Mouse (Mus musculus) spleen, adult 2 months (tissue): ENCODE data around the gene Aspg. TPM values are rescaled to one million over a fixed set of nuclear protein-coding genes. Genes with fewer than 3 reads are reported as not detected.

Experiments used
- DNase-seq, 2 experiments: peaks; one replicate each; pipeline versions ENCODE4 v3.0.0 to v3.0.0-alpha.2; 2012 to 2021; ENCODE audit warnings: low spot score in 2 of 2, low read depth in 1 of 2
- H3K27ac ChIP-seq: fragments of 200-500 bp; 2 replicates; pipeline ENCODE4 v1.5.1; 2012; ENCODE audit warnings: low read length, inconsistent platforms; ENCODE audit not compliant: insufficient read depth
- H3K27me3 ChIP-seq: fragments of 200-500 bp; 2 replicates; pipeline ENCODE4 v1.6.1; 2012; ENCODE audit warnings: mild to moderate bottlenecking, moderate library complexity, low read length, inconsistent platforms; ENCODE audit not compliant: control insufficient read depth, insufficient read depth
- H3K36me3 ChIP-seq: fragments of 200-500 bp; 2 replicates; pipeline ENCODE4 v1.6.1; 2012; ENCODE audit warnings: mild to moderate bottlenecking, low read length, inconsistent platforms; ENCODE audit not compliant: control insufficient read depth, insufficient read depth
- H3K4me1 ChIP-seq: fragments of 200-500 bp; 2 replicates; pipeline ENCODE4 v1.6.1; 2011; ENCODE audit warnings: inconsistent platforms; ENCODE audit not compliant: control insufficient read depth, insufficient read depth, insufficient read length
- H3K4me3 ChIP-seq: fragments of 200-500 bp; 2 replicates; pipeline ENCODE4 v1.5.1; 2011; ENCODE audit warnings: mild to moderate bottlenecking, inconsistent platforms; ENCODE audit not compliant: insufficient read depth, insufficient read length; ENCODE audit errors: extremely low read depth
- CTCF ChIP-seq: fragments of 200-500 bp; IDR thresholded peaks from 2 replicates; pipeline ENCODE4 v1.5.1; 2011; ENCODE audit warnings: mild to moderate bottlenecking, inconsistent platforms; ENCODE audit not compliant: insufficient read depth, insufficient read length, insufficient replicate concordance; ENCODE audit errors: extremely low read depth
- POLR2A ChIP-seq: fragments of 200-500 bp; IDR thresholded peaks from 2 replicates; pipeline ENCODE4 v1.6.1; 2011; ENCODE audit warnings: low read depth, low read length, inconsistent platforms
- WGBS: fragments of 180-500 bp; shearing (Covaris S2); methylation state at CpG from one replicate; pipeline ENCODE4 v1.1.7; 2018; 5-methylcytosine and 5-hydroxymethylcytosine counted together
- polyA plus RNA-seq: library from polyadenylated mRNA; depleted of rRNA; stranded (reverse); fragments of >200 nt; gene quantifications from 2 replicates; pipeline ENCODE4 v1.2.3, GENCODE M21; 2012

Gene Aspg
- polyA plus RNA-seq, 1 experiment: 0.54 TPM

DNA sequence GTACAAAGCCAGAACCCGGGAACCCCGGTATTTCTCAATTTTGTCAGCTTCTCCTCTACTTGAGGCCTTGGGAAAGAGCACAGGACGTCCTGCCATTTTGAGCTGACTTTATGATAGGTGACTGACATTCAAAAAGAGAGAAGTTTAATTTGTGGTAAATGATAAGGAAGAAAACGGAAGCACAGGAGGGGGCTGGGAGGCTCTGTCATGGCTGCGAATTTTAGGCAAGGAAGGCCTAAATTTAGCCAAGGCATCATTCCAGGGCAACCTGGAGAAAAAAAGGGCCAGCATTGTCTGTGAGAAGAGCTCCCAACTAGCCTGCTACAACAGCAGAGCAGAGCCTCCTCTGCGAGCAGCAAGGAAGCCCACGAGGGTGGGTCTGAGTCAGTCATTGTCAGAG, 34.3 kb downstream of the Aspg start:
- Histone ChIP-seq H3K36me3 (no peaks in the 10 kb centered on the region), H3K27ac (no peak overlapping the region), H3K4me1 (no peaks in the 10 kb centered on the region), H3K27me3 (peaks cover 19% of the 10 kb centered on the region), H3K4me3 (no peak overlapping the region)
- 31% methylated on average over 7 of the region's 7 CpGs for WGBS
- no peak for TF ChIP-seq CTCF
- no peak for DNase-seq

GRCm38 (mm10) chr12:112141300-112141699, 34.8 kb downstream of the Aspg start:
- 8% methylated on average over 6 of the region's 6 CpGs for WGBS
- Histone ChIP-seq H3K36me3 (no peaks in the 10 kb centered on the region), H3K27me3 (peaks cover 24% of the 10 kb centered on the region), H3K27ac (no peak overlapping the region), H3K4me3 (no peak overlapping the region), H3K4me1 (peaks cover 3% of the 10 kb centered on the region; the same call in 1 of the 2 replicates)
- no peak for TF ChIP-seq CTCF
- no peak for TF ChIP-seq POLR2A
- DNase-seq: no peak

DNA sequence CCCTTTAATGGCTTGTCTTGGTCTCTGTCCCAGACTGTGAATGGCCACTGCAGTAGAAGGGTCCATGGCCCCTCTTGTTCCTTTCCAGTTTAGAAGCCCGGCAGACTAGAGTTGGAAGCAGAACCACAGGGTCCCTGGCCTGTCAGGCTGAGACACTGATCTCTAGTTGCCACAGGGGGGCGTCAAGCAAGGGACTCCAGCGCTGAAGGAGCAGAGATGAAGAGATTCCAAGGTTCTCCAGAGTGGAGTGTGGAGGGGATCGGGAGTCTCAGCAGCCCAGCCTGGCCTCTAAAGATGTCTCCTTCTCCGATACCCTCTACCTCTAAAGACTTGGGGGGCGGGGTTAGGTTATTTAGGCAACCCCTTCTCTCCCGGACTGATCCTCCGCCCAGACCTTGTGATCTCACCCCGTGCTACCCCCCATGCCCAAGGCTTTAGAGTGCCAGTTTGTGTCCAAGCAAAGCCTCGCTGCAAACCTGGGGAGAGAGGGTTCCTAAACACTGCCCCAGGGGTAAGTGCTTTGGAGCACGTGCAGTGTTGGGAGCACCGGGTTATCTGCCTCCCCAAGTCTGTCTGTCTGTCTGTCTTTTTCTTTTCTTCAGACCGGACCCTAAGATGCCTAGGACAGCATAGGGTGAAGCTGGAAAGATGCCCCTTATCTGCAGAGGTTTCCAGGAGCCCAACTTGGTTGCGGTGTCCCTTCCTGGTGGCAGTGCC, 36.8 kb downstream of the Aspg start:
- no peak for DNase-seq
- WGBS: 11% methylated on average over 14 of the region's 14 CpGs
- TF ChIP-seq POLR2A (no peak), CTCF (no peak)
- peaks cover 28% of the 10 kb centered on the region for H3K27me3 ChIP-seq
- no peak overlapping the region for H3K4me3 ChIP-seq
- H3K27ac ChIP-seq: no peak overlapping the region
- no peaks in the 10 kb centered on the region for H3K36me3 ChIP-seq
- peaks cover 4% of the 10 kb centered on the region; the same call in 1 of the 2 replicates for H3K4me1 ChIP-seq

- peaks cover 28% of the 10 kb centered on the region for H3K27me3 ChIP-seq
- TF ChIP-seq POLR2A: no peak
- TF ChIP-seq CTCF: no peak
Observed at GRCm38 (mm10) chr12:112143833-112144201, 37.3 kb downstream of the Aspg start.

GRCm38 (mm10) chr12:112144377-112145115, 38.1 kb downstream of the Aspg start:
- no peak for TF ChIP-seq CTCF
- no peak for TF ChIP-seq POLR2A
- no peak overlapping the region for H3K27ac ChIP-seq
- no peak for DNase-seq
- peaks cover 4% of the 10 kb centered on the region; the same call in 1 of the 2 replicates for H3K4me1 ChIP-seq
- H3K27me3 ChIP-seq: peaks cover 28% of the 10 kb centered on the region
- H3K4me3 ChIP-seq: no peak overlapping the region
- H3K36me3 ChIP-seq: no peaks in the 10 kb centered on the region
- WGBS: 7% methylated on average over 46 of the region's 46 CpGs

More at GRCm38 (mm10) chr12:112143833-112144201, 37.3 kb downstream of the Aspg start:
- WGBS: 4% methylated on average over 52 of the region's 52 CpGs
- Histone ChIP-seq H3K4me3 (no peak overlapping the region), H3K36me3 (no peaks in the 10 kb centered on the region), H3K27ac (no peak overlapping the region), H3K4me1 (peaks cover 4% of the 10 kb centered on the region; the same call in 1 of the 2 replicates)
- DNase-seq: no peak

GRCm38 (mm10) chr12:112145211-112145874, 38.9 kb downstream of the Aspg start:
- peak; percentile 26 to 60 for DNase-seq
- 1% methylated on average over 37 of the region's 37 CpGs for WGBS
- Histone ChIP-seq H3K36me3 (no peaks in the 10 kb centered on the region), H3K27me3 (peaks cover 28% of the 10 kb centered on the region), H3K27ac (no peak overlapping the region), H3K4me1 (peaks cover 4% of the 10 kb centered on the region; the same call in 1 of the 2 replicates), H3K4me3 (peak overlapping the region; percentile 48; the same call in 1 of the 2 replicates)
- TF ChIP-seq CTCF: peak; percentile 91
- TF ChIP-seq POLR2A: no peak
